Mouse (Mus musculus): ENCODE data around the gene Rpp40. TPM values are rescaled to one million over a fixed set of nuclear protein-coding genes. Genes with fewer than 3 reads are reported as not detected.

Rpp40 gene
- 5.2 to 13.5 TPM (median 8.9 TPM) in 4 replicates for total RNA-seq (2023; ENCODE audit: inconsistent age)

GRCm38 (mm10) chr13:35905879-35906481 is at the start of gene Rpp40:
Gene Rpp40, minus strand, starts transcription at chr13:35906359.

Other genes starting within 250 kb of the Rpp40 start
- gene Cdyl, start 246.5 kb downstream of the Rpp40 start, total RNA-seq (2023; ENCODE audit: inconsistent age), result 18.6 to 21.3 TPM (median 20.6 TPM) in 4 replicates
- gene Ppp1r3g, start 52.5 kb upstream of the Rpp40 start, total RNA-seq (2023; ENCODE audit: inconsistent age), result not detected in 4 replicates
- 30.8 to 49.3 TPM (median 37.5 TPM) in 4 replicates for gene Fars2, start 211.1 kb upstream of the Rpp40 start, total RNA-seq (2023; ENCODE audit: inconsistent age)
- gene Lyrm4, start 211.2 kb upstream of the Rpp40 start, total RNA-seq (2023; ENCODE audit: inconsistent age), result 7.2 to 8.2 TPM (median 7.9 TPM) in 4 replicates